Mouse (Mus musculus) lung, postnatal 4 days (tissue): ENCODE measurements around the gene Foxp1.

Source experiments
- DNase-seq, 2 experiments: peaks; one replicate each; pipeline ENCODE4 v3.0.0; 2021

Gene Foxp1

GRCm38 (mm10) chr6:99107081-99107482, 415.4 kb downstream of the Foxp1 start:
- no peak for DNase-seq

DNA sequence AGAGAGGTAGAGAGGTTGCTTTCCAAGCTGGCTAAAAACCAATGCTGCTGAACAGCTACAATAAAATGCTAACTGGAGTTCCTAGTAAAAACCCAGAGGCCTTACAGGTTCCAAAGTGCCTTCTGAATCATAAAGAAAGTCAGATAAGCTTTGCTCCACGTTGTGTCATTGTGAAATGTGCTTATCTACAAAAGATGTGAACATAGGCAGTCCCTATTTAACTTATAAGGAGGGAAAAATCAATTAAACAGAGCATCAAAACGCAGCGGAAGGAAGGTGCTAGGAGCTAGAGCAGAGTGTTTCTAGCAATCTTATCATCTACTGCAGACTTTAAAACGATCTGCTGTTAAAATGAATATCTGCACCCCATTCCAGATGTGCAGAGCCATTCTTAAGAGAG, 416.5 kb downstream of the Foxp1 start:
- no peak for DNase-seq

- no peak for DNase-seq
These were observed 418.1 kb downstream of the Foxp1 start for GRCm38 (mm10) chr6:99104446-99104845.

DNA sequence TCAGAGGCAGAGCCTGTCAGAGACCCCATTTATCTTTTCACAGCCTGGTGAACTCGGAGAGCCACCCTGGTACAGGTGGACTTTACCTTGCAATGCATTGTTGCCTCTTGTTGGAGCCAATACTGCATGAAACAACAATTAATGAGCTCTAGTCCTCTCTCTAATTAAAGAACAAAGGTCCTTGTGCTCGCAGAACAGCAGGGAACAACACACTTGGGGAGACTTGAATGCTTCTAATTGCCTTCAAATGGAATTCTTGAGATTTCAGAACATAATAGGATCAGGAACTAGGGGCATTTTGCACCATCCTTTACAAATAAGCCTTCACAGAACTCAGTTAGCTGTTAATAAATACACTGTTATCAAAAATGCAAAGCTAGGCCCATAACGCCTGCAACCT, 418.6 kb downstream of the Foxp1 start:
- no peak for DNase-seq

DNA sequence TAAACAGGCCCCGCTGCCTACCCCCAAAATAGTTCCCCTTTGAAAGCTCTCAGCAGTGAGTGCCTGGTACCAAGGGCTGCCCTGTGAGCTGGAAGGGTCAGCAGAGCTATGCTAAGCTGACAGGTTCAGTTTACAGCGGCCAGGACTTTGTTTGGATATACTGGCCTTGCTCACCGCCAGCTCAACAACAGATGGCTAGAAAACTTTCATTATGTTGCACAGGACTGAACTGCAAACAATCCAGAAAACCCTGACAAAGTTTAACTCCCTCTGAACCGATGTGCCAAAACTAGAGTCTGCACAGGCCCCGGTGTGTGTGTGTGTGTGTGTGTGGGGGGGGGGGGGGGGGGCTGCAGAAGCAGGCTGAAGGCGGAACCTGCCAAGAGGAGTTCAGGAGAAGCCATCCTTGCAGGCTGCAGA, 421.0 kb downstream of the Foxp1 start:
- DNase-seq: peak; percentile 16 to 44

DNA sequence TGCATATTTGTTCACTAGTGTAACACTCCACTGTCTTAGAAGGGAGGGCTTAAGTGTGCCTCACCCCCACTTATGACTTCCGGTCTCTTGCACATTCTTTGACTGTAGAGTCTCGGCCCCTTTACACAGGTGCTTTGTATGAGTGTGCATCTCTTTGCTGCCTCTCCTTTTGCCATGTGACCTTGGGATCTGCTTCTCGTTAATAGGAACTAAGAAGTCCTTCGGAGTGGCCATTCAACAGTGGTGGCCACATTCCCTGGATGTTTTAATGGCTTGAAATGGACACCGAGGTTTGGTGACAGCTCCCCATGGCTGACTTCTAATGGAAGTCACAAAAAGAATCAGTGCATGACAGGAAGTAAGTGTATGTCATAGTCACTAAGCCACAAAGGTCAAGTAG, 422.2 kb downstream of the Foxp1 start:
- no peak for DNase-seq

- no peak for DNase-seq
These were observed 422.7 kb downstream of the Foxp1 start for GRCm38 (mm10) chr6:99099781-99100180.

- no peak for DNase-seq
These were observed 425.3 kb downstream of the Foxp1 start for GRCm38 (mm10) chr6:99097191-99097590.

DNA sequence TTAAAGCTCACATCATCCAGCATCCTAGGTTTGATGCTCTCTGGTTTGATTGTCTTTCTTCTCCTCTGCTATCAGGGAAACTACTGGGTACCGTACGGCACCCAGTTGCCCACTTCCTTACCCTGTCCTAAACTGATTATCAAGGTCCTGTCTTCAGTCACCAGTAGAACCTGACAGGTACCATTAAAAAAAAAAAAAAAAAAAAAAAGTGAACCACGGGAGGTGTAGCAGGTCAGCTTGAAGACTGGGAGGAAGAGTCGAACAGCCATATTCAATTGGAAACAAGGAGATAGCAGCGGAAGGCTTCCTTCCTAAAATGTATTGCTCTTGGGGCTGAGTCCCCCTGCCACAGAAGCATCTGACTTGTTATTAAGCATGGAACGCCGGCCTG, 425.8 kb downstream of the Foxp1 start:
- DNase-seq: no peak

DNA sequence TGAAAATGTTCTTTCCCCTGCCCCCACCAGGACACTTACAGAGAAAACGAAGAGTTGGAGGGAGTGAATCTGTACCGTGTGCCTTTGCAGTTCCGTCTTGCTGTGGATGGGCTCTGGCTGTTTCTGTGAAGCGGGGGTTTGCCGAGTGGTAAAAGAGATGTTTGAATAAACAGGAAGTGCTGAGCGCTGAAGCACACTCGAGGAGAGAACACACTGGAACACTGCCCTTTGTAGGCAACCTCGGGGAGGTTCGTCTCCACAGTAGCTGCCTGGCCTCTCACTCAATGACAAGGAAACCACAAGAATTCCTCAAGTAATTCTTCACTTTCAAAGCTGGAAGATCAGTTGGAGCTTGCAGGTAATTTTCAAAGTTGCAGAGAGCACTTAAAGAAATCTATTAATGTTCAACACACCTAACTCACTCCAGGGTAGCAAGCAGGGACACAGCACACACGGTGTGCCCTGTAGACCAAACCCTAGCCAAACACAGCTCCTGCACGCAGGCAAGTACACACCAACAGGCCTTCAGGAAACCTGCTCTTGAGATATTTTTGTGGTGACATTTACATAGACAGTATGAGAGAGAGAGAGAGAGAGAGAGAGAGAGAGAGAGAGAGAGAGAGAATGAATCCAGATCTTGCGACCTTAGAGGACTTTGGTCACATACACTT, 426.3 kb downstream of the Foxp1 start:
- peak; percentile 78 to 85 for DNase-seq

DNA sequence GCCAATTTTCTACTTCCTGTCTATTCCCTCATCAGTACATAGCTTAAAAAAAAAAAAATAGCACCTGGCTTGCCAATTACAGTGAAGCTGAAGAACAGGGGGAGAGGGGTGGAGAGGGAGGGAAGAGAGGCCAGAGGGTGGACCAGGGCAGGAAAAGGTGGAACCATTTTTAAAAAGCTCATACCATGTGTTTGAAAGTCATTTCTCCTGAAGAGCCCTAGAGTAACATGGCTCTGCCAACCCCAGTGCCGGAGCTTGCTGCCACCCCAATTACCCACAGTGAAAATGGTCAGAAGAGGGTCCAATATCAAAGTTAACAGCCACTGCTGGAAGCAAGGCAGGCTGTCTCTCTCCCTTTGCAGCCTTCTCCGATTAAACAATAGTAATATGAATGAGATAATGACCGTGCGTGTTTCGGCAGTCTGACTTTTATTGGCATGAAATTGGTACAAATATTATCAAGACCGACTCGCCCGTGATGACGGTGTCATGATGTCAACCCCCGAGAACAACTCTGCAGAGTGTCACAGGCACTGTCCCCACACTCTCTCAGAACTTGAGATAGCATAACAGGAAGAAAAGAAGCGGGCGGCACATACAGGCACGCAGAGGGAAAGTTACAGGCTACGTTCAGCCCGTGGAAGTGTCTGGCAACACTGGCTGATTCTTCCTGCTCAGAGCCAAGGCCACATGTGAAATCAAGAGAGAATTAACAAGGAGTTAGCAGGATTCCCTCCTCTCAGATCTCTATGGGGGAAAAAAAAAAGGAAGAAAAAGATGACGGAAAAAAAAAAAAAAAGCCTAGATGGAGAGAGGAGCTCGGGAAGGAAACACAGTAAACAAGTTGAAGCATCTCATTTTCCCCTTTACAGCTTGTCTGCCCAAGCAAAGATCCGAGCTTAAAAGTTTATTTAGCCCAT, 427.1 kb downstream of the Foxp1 start:
- DNase-seq: peak; percentile 46 to 50

GRCm38 (mm10) chr6:99094339-99094989, 428.1 kb downstream of the Foxp1 start:
- peak in 1 of 2 experiments; percentile 36 for DNase-seq

GRCm38 (mm10) chr6:99093856-99094255, 428.7 kb downstream of the Foxp1 start:
- DNase-seq: no peak

DNA sequence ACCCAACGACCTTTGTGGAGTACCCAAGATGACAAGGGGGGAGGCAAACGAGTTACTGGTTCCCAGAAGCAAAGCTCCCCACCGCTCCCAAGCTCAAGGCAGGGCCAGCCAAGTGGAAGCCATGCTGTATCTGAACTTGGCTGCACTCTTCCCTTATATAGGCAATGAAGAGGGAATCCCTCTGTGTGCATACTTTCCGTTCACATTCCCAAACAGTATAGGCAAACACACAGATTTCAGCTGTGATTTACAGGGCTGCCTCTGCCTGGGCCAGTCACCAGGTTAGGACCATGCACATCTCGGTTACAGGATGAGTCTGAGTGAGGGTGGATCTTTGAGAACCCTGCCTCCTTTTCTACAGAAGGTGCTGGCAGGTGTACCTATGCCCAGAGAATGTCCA, 429.3 kb downstream of the Foxp1 start:
- no peak for DNase-seq

GRCm38 (mm10) chr6:99091799-99092198, 430.7 kb downstream of the Foxp1 start:
- no peak for DNase-seq

DNA sequence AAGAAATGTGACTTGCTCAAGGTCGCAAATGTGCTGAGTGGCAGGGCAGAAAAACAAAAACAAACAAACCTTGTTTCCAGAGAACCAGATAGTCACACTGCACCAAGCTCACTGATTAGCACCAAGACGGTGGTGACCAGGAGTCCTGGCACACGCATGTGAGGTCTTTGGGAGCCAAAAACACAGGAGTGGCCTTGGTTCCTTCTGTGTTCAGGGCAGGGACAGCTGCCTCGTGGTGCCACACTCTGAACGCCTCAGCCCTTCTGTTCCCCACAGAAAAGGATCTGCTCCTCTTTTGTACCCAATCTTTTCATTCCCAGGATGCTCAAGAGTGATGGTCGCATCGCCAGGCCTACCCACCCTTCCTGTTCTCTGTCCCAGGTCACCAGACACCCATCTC, 434.9 kb downstream of the Foxp1 start:
- DNase-seq: no peak

- peak; percentile 54 to 70 for DNase-seq
These were observed 437.6 kb downstream of the Foxp1 start for GRCm38 (mm10) chr6:99084956-99085355.

DNA sequence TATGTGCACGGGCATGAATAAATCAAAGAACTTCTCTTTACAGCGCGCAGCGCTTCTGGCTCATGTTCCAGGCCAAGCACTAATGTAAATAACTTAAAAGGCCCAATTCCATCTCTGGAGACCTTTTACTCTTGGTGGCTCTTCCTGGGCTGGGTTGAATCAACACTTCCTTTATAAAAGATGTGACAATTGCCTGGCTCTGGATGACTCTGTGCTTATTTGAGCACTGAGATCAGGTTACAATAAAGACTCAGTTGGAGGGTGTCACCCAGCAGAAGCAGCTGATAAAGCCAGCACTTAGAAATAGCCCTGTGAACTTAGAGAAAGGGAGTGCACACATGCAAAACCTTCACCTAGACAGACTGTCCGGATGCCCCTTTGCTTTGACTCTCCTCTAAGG, 441.3 kb downstream of the Foxp1 start:
- DNase-seq: no peak

DNA sequence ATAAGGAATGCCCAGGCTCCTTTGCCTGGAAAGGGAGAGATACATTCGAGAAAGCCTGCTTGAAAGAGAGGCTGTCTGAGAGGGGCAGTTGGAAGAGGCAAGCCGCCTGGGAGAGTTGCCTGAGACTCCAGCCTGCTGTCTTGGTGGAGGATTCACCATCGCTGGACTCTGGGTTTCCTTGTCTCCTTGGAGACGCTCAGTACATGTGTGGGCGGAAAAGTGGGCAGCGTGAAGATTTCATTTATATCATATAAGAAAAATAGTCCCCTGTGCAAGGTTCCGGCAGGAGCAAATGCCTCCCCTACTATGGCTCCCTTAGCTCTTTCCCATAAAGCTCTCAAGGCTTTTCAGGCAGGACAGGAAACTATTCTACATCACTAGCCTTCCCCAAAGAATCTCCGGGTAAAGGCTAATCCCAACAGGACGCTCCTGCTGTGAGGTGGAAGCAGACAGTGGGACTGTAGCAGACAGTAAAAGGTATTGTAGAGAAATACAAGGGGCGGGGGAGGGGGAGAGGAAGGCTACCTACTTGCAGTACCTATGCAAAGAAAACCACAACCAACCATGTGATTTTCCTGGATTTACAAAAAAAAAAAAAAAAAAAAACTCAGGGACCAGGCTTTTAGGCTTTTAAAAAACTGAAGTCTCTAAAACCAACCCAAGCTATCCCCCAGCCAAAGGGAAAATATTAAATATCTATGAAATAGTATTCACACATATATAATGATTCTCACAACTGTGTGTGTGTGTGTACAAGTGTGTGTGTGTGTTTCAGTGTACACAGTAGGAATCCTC, 443.3 kb downstream of the Foxp1 start:
- DNase-seq: no peak

DNA sequence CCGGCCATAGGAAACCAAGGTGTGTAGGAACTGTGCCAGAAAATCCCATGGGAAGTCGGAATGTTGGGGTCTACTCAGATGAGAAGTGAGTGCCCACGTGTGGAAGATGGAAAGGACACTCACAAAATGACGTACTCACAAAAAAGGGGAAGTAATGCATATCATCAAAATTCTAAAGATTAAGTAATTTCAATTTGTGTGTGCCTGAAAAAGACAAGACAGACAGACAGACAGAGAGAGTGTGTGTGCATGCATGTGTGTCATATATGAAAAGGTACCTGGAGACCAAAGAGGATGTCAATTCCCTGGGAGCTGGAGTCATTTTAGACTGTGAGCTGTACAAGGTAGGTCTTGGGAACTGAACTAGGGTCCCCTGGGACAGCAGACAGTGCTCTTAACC, 444.4 kb downstream of the Foxp1 start:
- no peak for DNase-seq

GRCm38 (mm10) chr6:99073303-99074271, 448.9 kb downstream of the Foxp1 start:
- no peak for DNase-seq

DNA sequence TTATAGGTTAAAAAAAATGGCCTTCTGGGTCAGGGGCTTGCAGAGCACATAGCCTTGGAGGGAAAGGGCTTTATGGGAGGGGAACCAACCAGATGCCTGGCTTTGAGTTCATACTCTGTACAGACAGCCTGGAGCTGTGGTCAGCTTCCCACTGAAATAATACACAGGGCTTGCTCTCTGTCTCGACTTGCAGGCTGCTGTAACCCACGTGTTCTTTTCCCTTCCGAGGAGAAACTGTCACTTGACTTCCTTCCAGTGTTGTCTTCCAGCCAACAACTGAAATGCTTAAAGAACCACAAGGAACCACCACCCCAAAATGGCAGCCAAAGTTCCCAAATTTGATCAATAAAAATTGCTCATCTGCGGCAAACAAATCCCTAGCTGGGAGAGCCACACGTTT, 451.8 kb downstream of the Foxp1 start:
- DNase-seq: no peak
